Mouse (Mus musculus): ENCODE results near the gene Fam83g. TPM values are rescaled to one million over a fixed set of nuclear protein-coding genes. Genes with fewer than 3 reads are reported as not detected.

The Fam83g gene
- polyA plus RNA-seq, 1 experiment from 2014 or later = 3.7 TPM

DNA sequence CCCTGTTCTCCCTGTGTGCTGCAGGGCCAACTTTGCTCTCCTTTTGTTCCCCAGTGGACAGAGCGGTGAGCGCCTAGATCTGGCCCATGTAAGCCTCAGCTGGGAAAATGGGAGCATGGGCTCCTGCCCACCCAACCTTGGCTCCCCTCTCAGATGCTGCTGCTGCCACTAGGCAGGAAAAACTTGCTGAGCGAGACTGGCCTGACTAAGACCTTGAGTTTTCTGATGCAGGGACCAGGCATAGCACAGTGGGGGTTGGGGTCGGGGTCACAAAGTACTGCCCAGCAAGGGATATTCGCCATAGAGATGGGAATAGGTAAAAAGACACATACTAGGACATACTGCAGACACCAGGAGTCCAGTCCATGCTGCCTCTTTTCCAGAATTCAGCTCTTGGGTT, 16.6 kb upstream of the Fam83g start:
- H3K9me3 ChIP-seq (ENCODE audit: control insufficient read depth, low read length) = no peaks in the 10 kb centered on the region
- H3K4me2 ChIP-seq (ENCODE audit: low read depth, low read length) = no peak overlapping the region
- WGBS = 70% methylated on average over 5 of the region's 5 CpGs
- no peak overlapping the region for H3K27ac ChIP-seq (replicated peaks; ENCODE audit: low read depth, low read length)
- ATAC-seq (ENCODE audit: low read depth) (no peak), DNase-seq (ENCODE audit: low spot score) (no peak)
- H3K27me3 ChIP-seq (replicated peaks; ENCODE audit: control insufficient read depth, insufficient read depth, low read length) = no peaks in the 10 kb centered on the region
- H3K4me1 ChIP-seq (ENCODE audit: control insufficient read depth, insufficient read depth, low read length) = no peaks in the 10 kb centered on the region
- H3K36me3 ChIP-seq (ENCODE audit: control insufficient read depth, insufficient read depth, low read length) = no peaks in the 10 kb centered on the region
- H3K4me3 ChIP-seq (ENCODE audit: low read depth, low read length) = no peak overlapping the region
- no peak overlapping the region for H3K9ac ChIP-seq (ENCODE audit: low read depth, low read length)

DNA sequence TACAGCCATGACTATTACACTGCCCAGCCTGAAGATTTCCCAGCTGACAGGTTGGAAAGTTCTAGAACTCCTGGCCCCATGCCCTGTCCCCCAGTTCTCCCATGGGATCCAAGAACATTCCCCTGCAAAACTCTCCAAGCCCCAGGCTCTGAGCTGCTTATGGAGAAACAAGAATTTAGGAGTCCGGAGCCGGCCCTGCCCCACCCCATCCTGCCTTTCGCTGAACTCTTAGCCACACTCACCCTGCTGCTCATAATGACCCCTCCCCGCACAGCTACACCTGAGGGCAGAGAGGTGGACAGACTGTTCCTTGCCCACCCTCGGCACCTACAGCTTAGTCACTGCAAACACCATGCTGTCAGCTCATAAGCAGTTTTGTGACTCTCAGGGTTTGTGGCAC, 16.1 kb upstream of the Fam83g start:
- no peak for ATAC-seq (ENCODE audit: low read depth)
- DNase-seq (ENCODE audit: low spot score) = no peak
- H3K9me3 ChIP-seq (ENCODE audit: control insufficient read depth, low read length) = no peaks in the 10 kb centered on the region
- H3K27ac ChIP-seq (replicated peaks; ENCODE audit: low read depth, low read length) = no peak overlapping the region
- no peaks in the 10 kb centered on the region for H3K4me1 ChIP-seq (ENCODE audit: control insufficient read depth, insufficient read depth, low read length)
- no peak overlapping the region for H3K9ac ChIP-seq (ENCODE audit: low read depth, low read length)
- no peaks in the 10 kb centered on the region for H3K27me3 ChIP-seq (replicated peaks; ENCODE audit: control insufficient read depth, insufficient read depth, low read length)
- no peaks in the 10 kb centered on the region for H3K36me3 ChIP-seq (ENCODE audit: control insufficient read depth, insufficient read depth, low read length)
- WGBS = 63% methylated on average over 5 of the region's 5 CpGs
- no peak overlapping the region for H3K4me3 ChIP-seq (ENCODE audit: low read depth, low read length)
- H3K4me2 ChIP-seq (ENCODE audit: low read depth, low read length) = no peak overlapping the region

DNA sequence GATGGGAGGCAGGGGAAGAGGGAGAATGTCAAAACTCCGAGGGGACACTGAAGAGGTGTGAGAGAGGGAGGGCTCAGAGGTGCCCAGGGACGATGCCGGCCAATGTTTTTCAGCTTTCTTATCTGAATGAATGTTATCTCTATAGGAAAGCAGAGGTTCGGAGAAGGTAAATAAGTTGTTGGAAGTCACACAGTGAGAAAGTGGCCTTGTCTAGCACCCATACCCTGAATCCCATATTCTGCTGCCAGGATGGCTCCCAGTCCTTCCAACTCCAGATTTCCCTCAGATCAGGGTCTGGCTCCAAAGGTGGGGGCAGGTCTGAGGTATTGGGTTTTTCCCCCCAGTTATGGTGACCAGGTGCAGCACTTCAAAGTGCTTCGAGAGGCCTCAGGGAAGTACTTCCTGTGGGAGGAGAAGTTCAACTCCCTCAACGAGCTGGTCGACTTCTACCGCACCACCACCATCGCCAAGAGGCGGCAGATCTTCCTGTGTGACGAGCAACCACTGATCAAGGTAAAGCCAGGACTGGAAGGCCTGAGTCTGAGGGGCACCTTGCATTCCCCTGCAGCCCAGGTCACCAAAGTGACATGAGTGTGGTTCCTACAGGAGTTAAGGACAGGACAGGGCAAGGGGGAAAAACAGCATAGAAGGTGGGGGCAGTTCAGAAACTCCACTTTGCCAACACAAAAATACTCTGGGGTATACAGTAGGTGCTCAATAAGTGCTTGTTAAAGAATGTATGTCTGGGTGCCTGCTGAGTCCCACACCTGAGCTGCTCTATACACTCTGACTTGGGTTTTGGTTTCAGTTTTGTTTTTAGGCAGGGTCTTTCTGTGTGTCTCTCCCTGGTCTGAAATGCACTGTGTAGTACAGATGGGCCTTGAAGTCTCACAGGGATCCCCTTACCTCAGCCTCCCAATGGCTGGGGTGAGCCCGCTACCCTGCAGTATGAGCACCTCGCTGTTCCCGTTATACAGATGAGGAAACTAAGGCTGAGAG, 14.1 kb upstream of the Fam83g start:
- H3K9me3 ChIP-seq (ENCODE audit: control insufficient read depth, low read length) = no peaks in the 10 kb centered on the region
- ATAC-seq (ENCODE audit: low read depth) = no peak
- H3K4me3 ChIP-seq (ENCODE audit: low read depth, low read length) = no peak overlapping the region
- no peak overlapping the region for H3K27ac ChIP-seq (replicated peaks; ENCODE audit: low read depth, low read length)
- 76% methylated on average over 14 of the region's 14 CpGs for WGBS
- H3K9ac ChIP-seq (ENCODE audit: low read depth, low read length) = no peak overlapping the region
- no peaks in the 10 kb centered on the region for H3K27me3 ChIP-seq (replicated peaks; ENCODE audit: control insufficient read depth, insufficient read depth, low read length)
- DNase-seq (ENCODE audit: low spot score) = no peak
- peaks cover 4% of the 10 kb centered on the region; the same call in 1 of the 2 replicates for H3K4me1 ChIP-seq (ENCODE audit: control insufficient read depth, insufficient read depth, low read length)
- no peaks in the 10 kb centered on the region for H3K36me3 ChIP-seq (ENCODE audit: control insufficient read depth, insufficient read depth, low read length)
- no peak overlapping the region for H3K4me2 ChIP-seq (ENCODE audit: low read depth, low read length)

DNA sequence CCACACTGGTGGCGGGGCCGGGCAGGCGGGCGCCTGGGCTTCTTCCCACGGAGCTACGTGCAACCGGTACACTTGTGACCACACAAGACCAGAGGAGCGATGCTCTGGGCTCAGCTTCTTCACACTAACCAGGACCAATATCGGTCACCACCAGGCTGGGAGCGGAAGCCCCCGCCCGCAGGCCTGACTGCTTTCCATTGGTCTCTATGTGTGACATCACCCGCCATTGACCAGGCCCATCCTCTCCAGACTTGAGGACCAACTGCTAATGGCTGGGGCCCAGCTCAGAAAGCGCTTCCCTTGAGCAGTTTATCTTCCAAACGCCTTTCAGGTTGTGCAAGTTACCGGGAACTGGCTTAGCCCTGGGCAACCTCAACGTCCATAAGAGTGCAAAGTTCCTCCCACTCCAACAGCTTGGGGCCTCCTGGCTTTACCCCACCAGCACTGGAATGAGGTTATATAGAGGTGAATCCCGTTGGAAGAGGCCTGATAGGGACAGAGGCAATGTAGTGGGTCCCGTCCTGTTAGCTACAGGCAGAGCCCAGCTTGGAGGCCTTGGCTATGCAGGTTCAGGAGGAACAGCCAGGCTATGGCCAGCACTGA, 12.0 kb upstream of the Fam83g start:
- Histone ChIP-seq H3K27ac (replicated peaks; ENCODE audit: low read depth, low read length) (no peak overlapping the region), H3K4me1 (ENCODE audit: control insufficient read depth, insufficient read depth, low read length) (peaks cover 16% of the 10 kb centered on the region), H3K27me3 (replicated peaks; ENCODE audit: control insufficient read depth, insufficient read depth, low read length) (no peaks in the 10 kb centered on the region), H3K36me3 (ENCODE audit: control insufficient read depth, insufficient read depth, low read length) (no peaks in the 10 kb centered on the region), H3K4me3 (ENCODE audit: low read depth, low read length) (no peak overlapping the region), H3K9me3 (ENCODE audit: control insufficient read depth, low read length) (no peaks in the 10 kb centered on the region), H3K9ac (ENCODE audit: low read depth, low read length) (no peak overlapping the region), H3K4me2 (ENCODE audit: low read depth, low read length) (no peak overlapping the region)
- WGBS = 65% methylated on average over 19 of the region's 19 CpGs
- DNase-seq (ENCODE audit: low spot score) = no peak
- no peak for ATAC-seq (ENCODE audit: low read depth)

DNA sequence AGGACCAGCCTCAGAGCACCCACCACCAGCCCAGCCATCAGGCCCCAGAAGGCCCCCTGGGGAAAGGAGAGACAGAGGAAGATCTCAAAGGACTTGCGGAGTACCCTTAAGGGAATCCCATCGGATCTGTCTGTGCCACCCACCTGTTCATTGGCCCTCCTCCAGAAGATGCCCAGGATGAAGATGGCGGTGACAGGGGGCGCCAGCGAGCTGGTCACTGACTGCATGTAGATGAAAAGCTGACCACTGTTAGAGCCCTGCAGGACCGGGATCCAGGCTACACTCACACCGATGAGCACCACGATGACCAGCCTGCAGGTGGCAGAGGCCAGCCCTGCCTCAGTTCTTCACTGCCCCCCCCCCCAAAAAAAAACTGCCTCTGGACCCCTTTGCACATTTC, 10.2 kb upstream of the Fam83g start:
- Histone ChIP-seq H3K36me3 (ENCODE audit: control insufficient read depth, insufficient read depth, low read length) (no peaks in the 10 kb centered on the region), H3K9me3 (ENCODE audit: control insufficient read depth, low read length) (no peaks in the 10 kb centered on the region), H3K4me2 (ENCODE audit: low read depth, low read length) (no peak overlapping the region), H3K4me1 (ENCODE audit: control insufficient read depth, insufficient read depth, low read length) (peaks cover 16% of the 10 kb centered on the region), H3K27ac (replicated peaks; ENCODE audit: low read depth, low read length) (no peak overlapping the region), H3K27me3 (replicated peaks; ENCODE audit: control insufficient read depth, insufficient read depth, low read length) (no peaks in the 10 kb centered on the region), H3K4me3 (ENCODE audit: low read depth, low read length) (no peak overlapping the region), H3K9ac (ENCODE audit: low read depth, low read length) (no peak overlapping the region)
- 35% methylated on average over 8 of the region's 8 CpGs for WGBS
- DNase-seq (ENCODE audit: low spot score) (no peak), ATAC-seq (ENCODE audit: low read depth) (no peak)

DNA sequence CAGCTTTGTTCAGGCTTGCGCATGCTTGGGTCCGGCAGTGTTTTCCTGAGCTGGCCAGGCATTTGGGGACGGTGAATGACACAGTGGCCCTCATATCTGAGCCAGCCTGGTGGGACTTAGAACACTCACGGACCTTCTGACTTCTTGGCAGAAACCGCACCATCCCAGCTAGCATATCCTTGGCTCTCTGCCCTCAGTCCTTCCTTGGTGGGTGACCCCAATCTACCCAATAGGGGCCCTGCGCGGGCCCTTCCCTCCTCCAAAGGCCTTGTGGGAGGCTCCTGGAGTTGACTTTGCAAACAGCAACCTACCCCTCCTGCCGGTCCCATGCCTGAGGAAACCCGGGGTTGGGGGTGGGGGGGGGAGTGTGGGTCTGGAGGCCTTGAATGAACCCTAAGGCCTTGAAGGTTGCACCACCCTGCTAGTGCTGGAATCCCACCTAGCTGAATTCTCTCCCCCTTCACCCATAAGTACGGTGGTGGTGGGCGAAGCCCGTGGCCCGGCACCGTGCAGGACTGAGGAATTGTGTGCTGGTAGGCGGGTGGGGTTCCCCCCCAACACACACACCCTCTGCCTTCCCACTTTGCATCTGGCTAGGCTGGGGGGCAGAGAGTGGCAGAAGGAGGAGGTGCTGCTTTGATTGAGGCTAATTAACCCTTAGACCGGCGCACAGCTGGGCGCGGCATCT, 9.6 kb upstream of the Fam83g start:
- no peak overlapping the region for H3K4me3 ChIP-seq (ENCODE audit: low read depth, low read length)
- no peak for DNase-seq (ENCODE audit: low spot score)
- H3K27me3 ChIP-seq (replicated peaks; ENCODE audit: control insufficient read depth, insufficient read depth, low read length) = no peaks in the 10 kb centered on the region
- no peaks in the 10 kb centered on the region for H3K9me3 ChIP-seq (ENCODE audit: control insufficient read depth, low read length)
- no peak overlapping the region for H3K27ac ChIP-seq (replicated peaks; ENCODE audit: low read depth, low read length)
- WGBS = 32% methylated on average over 18 of the region's 19 CpGs
- peaks cover 16% of the 10 kb centered on the region for H3K4me1 ChIP-seq (ENCODE audit: control insufficient read depth, insufficient read depth, low read length)
- no peaks in the 10 kb centered on the region for H3K36me3 ChIP-seq (ENCODE audit: control insufficient read depth, insufficient read depth, low read length)
- no peak overlapping the region; the same call in 1 of the 2 replicates for H3K9ac ChIP-seq (ENCODE audit: low read depth, low read length)
- 0 out of 2 replicates have a peak overlapping the region, but pooled peaks have one; percentile 5 for H3K4me2 ChIP-seq (ENCODE audit: low read depth, low read length)
- peak; percentile 45 for ATAC-seq (ENCODE audit: low read depth)

DNA sequence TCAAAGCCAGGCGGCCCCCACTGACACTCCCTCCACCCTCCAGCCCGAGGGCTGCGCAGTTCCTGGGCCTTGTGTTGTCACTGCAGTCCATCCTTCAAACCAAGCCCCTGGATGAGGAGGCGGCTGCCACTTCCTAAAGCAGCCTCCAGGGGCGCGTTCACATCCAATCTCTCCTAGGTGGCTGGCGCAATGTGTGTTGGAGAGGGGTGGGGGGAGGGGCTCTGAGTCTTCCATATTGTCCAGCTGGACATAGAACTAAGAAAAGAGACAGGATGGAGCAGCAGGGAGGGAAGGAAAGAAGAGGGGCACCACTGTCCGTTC, 9.1 kb upstream of the Fam83g start:
- H3K36me3 ChIP-seq (ENCODE audit: control insufficient read depth, insufficient read depth, low read length) = no peaks in the 10 kb centered on the region
- H3K27ac ChIP-seq (replicated peaks; ENCODE audit: low read depth, low read length) = no peak overlapping the region; the same call in 1 of the 2 replicates
- ATAC-seq (ENCODE audit: low read depth) (peak; percentile 49), DNase-seq (ENCODE audit: low spot score) (peak; percentile 65)
- no peak overlapping the region; the same call in 1 of the 2 replicates for H3K9ac ChIP-seq (ENCODE audit: low read depth, low read length)
- no peaks in the 10 kb centered on the region for H3K27me3 ChIP-seq (replicated peaks; ENCODE audit: control insufficient read depth, insufficient read depth, low read length)
- WGBS = 5% methylated on average over 7 of the region's 8 CpGs
- H3K4me2 ChIP-seq (ENCODE audit: low read depth, low read length) = 0 out of 2 replicates have a peak overlapping the region, but pooled peaks have one; percentile 5
- H3K4me1 ChIP-seq (ENCODE audit: control insufficient read depth, insufficient read depth, low read length) = peaks cover 16% of the 10 kb centered on the region
- H3K4me3 ChIP-seq (ENCODE audit: low read depth, low read length) = no peak overlapping the region
- no peaks in the 10 kb centered on the region for H3K9me3 ChIP-seq (ENCODE audit: control insufficient read depth, low read length)

DNA sequence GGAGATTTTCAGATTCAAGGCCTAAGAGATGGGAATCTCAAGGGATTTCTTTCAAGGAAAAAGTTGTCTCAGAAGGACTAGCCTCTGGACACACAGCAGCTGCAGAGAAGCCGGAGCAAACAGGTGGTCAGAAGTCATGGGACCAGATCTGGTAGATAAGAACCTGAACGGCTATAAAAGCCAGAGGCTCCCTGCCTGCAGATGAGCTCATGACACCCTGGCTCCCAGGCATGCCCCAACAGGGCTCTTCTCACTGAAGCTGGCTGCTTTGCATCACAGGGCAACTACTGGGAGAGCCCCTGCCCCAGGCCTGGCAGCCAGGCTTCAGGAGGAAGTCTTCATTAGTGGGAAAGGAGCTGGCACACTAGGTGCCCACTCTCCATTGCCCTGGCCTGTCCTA, 8.6 kb upstream of the Fam83g start:
- H3K4me2 ChIP-seq (ENCODE audit: low read depth, low read length) = no peak overlapping the region
- H3K27ac ChIP-seq (replicated peaks; ENCODE audit: low read depth, low read length) = no peak overlapping the region; the same call in 1 of the 2 replicates
- WGBS = 40% methylated on average over 2 of the region's 2 CpGs
- no peaks in the 10 kb centered on the region for H3K9me3 ChIP-seq (ENCODE audit: control insufficient read depth, low read length)
- no peaks in the 10 kb centered on the region for H3K36me3 ChIP-seq (ENCODE audit: control insufficient read depth, insufficient read depth, low read length)
- peak overlapping the region; percentile 8; the same call in 1 of the 2 replicates for H3K9ac ChIP-seq (ENCODE audit: low read depth, low read length)
- H3K4me1 ChIP-seq (ENCODE audit: control insufficient read depth, insufficient read depth, low read length) = peaks cover 16% of the 10 kb centered on the region
- DNase-seq (ENCODE audit: low spot score) (no peak), ATAC-seq (ENCODE audit: low read depth) (no peak)
- H3K27me3 ChIP-seq (replicated peaks; ENCODE audit: control insufficient read depth, insufficient read depth, low read length) = no peaks in the 10 kb centered on the region
- H3K4me3 ChIP-seq (ENCODE audit: low read depth, low read length) = no peak overlapping the region

Data from embryonic facial prominence, embryonic 14.5 days (tissue).